Mouse (Mus musculus) hindbrain, embryonic 12.5 days (tissue): ENCODE measurements around the gene Chchd6. TPM values are rescaled to one million over a fixed set of nuclear protein-coding genes. Genes with fewer than 3 reads are reported as not detected.

Source experiments
- ATAC-seq: fragments of 200-750 bp; cut with Nextera tagmentation; 2 replicates; pipeline ENCODE4 v1.8.0; 2017; ENCODE audit warnings: moderate TSS enrichment; ENCODE audit not compliant: low FRiP score
- H3K27ac ChIP-seq: fragments of 300-500 bp; sonication (generic); 2 replicates; pipeline ENCODE4 v1.5.1; 2016; ENCODE audit warnings: mild to moderate bottlenecking
- H3K27me3 ChIP-seq: fragments of 300-500 bp; sonication (generic); 2 replicates; pipeline ENCODE4 v1.6.1; 2016; ENCODE audit warnings: mild to moderate bottlenecking
- H3K36me3 ChIP-seq: fragments of 300-500 bp; sonication (generic); 2 replicates; pipeline ENCODE4 v1.6.1; 2016; ENCODE audit warnings: mild to moderate bottlenecking
- H3K4me1 ChIP-seq: fragments of 300-500 bp; sonication (generic); 2 replicates; pipeline ENCODE4 v1.6.1; 2016
- H3K4me2 ChIP-seq: fragments of 300-500 bp; sonication (generic); replicated peaks from 2 replicates; pipeline ENCODE4 v1.6.1; 2016; ENCODE audit warnings: mild to moderate bottlenecking
- H3K4me3 ChIP-seq: fragments of 300-500 bp; sonication (generic); 2 replicates; pipeline ENCODE4 v1.5.1; 2016; ENCODE audit warnings: mild to moderate bottlenecking
- H3K9ac ChIP-seq: fragments of 300-500 bp; sonication (generic); 2 replicates; pipeline ENCODE4 v1.6.1; 2016; ENCODE audit warnings: mild to moderate bottlenecking, moderate library complexity
- H3K9me3 ChIP-seq: fragments of 300-500 bp; sonication (generic); replicated peaks from 2 replicates; pipeline ENCODE4 v1.6.1; 2016; ENCODE audit warnings: mild to moderate bottlenecking
- WGBS: fragments of 180-500 bp; shearing (Covaris S2); methylation state at CpG from one replicate; pipeline ENCODE4 v1.1.7; 2016; 5-methylcytosine and 5-hydroxymethylcytosine counted together
- polyA plus RNA-seq: library from polyadenylated mRNA; unstranded; fragments of >200 nt; fragmentation: Nextera tagmentation; extraction: Ambion mirVana; gene quantifications from 2 replicates; pipeline ENCODE4 v1.2.1, GENCODE M21; 2016

Chchd6 gene
- polyA plus RNA-seq, 1 experiment from 2014 or later = 82.4 TPM

DNA sequence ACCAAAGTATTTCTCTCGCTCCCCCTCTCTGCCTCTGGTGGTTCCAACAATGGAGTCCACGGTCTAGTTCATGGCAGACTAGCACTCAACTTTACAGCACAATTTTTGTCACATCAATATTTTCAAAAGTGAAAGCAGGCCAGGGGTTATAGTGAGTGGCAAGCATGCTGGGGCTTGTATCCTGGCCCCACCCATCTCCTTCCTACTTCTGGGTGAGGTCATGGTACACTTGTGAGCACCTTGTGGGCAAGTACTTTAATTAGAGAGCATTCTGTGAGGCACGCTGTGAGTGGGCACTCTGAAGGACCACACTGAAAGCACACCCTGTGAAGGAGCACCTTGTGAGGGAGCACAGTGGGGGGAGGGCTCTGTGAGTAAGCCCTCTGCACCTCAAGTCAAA, 172.8 kb downstream of the Chchd6 start:
- peaks cover 6% of the 10 kb centered on the region; the same call in 1 of the 2 replicates for H3K4me1 ChIP-seq
- no peaks in the 10 kb centered on the region for H3K36me3 ChIP-seq
- no peak overlapping the region for H3K4me2 ChIP-seq
- no peak overlapping the region for H3K9ac ChIP-seq
- no peak overlapping the region for H3K27ac ChIP-seq
- no peak for ATAC-seq
- 91% methylated on average over 3 of the region's 3 CpGs for WGBS
- no peaks in the 10 kb centered on the region for H3K9me3 ChIP-seq
- no peak overlapping the region for H3K4me3 ChIP-seq
- H3K27me3 ChIP-seq = no peaks in the 10 kb centered on the region

DNA sequence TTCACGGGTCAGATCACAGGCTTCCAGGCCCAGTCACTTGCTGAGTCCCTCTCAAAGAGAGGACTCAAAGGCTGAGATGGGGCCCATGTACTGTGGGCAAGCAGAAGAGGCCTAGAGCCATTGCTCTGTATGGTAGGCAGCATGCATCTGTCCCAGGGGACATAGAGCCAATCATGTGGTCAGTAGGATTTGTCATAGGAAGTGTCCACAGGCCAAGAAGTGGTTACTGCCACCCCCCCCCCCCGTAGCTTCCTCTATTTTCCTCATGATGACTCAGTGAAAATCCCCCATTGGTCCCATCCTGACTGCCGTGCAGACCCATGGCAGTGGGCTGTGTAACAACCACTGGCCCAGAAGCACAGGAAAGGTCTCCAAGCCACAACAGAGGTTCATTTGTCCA, 173.5 kb downstream of the Chchd6 start:
- Histone ChIP-seq H3K9me3 (no peaks in the 10 kb centered on the region), H3K4me2 (no peak overlapping the region), H3K9ac (no peak overlapping the region), H3K4me1 (peaks cover 6% of the 10 kb centered on the region; the same call in 1 of the 2 replicates), H3K36me3 (no peaks in the 10 kb centered on the region), H3K4me3 (no peak overlapping the region), H3K27ac (no peak overlapping the region), H3K27me3 (no peaks in the 10 kb centered on the region)
- ATAC-seq = no peak
- WGBS = 86% methylated on average over 3 of the region's 3 CpGs

DNA sequence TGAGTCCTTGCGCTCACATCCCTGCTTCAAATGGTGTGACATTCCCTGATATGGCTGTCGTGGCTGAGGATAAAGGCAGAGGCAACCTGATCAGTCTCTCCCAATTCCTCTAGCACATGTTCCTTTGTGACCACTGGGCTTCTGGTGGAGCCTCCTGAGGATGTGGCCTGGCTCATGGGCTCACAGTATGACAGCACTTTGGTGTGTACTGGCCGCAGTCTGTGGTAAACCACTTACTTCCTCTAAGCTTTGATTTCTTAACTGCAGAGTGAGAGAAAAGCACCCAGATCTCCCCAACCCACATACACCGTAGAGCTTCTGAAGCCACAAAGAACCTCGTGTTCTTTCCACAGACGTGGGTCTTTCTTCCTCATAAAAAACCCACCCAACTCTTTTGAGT, 173.9 kb downstream of the Chchd6 start:
- Histone ChIP-seq H3K9me3 (no peaks in the 10 kb centered on the region), H3K9ac (no peak overlapping the region), H3K27ac (no peak overlapping the region), H3K4me3 (no peak overlapping the region), H3K4me1 (peaks cover 6% of the 10 kb centered on the region; the same call in 1 of the 2 replicates), H3K4me2 (no peak overlapping the region), H3K27me3 (no peaks in the 10 kb centered on the region), H3K36me3 (no peaks in the 10 kb centered on the region)
- ATAC-seq = no peak
- WGBS = 84% methylated on average over 6 of the region's 6 CpGs

DNA sequence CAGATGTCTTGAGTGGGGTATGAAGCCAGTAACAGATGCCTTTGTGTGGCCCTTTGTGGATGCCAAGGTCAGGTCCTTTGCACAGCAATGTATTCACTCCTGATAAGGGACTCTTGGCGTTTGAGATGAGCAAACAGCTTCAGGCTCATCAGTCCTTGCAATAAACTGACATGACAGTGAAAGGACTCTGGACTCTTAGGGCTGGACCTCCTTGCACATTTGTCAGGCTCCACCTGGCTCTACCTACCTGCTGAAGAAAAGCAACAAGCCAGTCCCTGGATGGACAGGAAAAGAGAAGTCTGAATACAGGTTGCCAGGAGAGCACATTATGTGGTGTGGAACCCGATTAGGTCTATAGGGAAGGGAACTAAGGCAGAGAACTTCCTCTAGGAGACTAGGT, 174.7 kb downstream of the Chchd6 start:
- Histone ChIP-seq H3K36me3 (no peaks in the 10 kb centered on the region), H3K27ac (no peak overlapping the region), H3K4me1 (peaks cover 6% of the 10 kb centered on the region; the same call in 1 of the 2 replicates), H3K9ac (no peak overlapping the region), H3K4me3 (no peak overlapping the region), H3K9me3 (no peaks in the 10 kb centered on the region), H3K4me2 (no peak overlapping the region), H3K27me3 (no peaks in the 10 kb centered on the region)
- 74% methylated on average over 2 of the region's 2 CpGs for WGBS
- ATAC-seq = no peak

DNA sequence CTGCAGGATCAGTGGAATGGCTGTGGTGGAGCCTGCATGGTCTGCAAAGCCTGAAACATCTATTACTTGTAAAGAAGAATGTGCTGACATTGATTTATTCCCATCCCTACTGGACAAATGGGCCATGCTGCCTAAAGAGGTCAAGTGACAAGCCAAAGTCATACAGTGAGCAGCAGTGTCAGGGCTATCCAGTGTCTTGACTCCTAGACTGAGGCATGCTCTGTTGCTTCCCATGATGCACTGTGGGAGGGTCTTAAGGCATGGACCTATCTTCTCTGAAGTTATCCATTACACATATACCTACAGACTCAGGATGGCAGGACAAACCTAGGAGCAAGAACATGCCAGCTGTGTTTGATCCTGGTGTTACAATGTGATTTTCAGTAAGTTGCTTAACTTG, 175.3 kb downstream of the Chchd6 start:
- H3K27ac ChIP-seq = no peak overlapping the region
- no peaks in the 10 kb centered on the region for H3K27me3 ChIP-seq
- no peak for ATAC-seq
- H3K4me1 ChIP-seq = peaks cover 6% of the 10 kb centered on the region; the same call in 1 of the 2 replicates
- H3K4me3 ChIP-seq = no peak overlapping the region
- H3K9me3 ChIP-seq = no peaks in the 10 kb centered on the region
- H3K4me2 ChIP-seq = no peak overlapping the region
- no peak overlapping the region for H3K9ac ChIP-seq
- no peaks in the 10 kb centered on the region for H3K36me3 ChIP-seq

DNA sequence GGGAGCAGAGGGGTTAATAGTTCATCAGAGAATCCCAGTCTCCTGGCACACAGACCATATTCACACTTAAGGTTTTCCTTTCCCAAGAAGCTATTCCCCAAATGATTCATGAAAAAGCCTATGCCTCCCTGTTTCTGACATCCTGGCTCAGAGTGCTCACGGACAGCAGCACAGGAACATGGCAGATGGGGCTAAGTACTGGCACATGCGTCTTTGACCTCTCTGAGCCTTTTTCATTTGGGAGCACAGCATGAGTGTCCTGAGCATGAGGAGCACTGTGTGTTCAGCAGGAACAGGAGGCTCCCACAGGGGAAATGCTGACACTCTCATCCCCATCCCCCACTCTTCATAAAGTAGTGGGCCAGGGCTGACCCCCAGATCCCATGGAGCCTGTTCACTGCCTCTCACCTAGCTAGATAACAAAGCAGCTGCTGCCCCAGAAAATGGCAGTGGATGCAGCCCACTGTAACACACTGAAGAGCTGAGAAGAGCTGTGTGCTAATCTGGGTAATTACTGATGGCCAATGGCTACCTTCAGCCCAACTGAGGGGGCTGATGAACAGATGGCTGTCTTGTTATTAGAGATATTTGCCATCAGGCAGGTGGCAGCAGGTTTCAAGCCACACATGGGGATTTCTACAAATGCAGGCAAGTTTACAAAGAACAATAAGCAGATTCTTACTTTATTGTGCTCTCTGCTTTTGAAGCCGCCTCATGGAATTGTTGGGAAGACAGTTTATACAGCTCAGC, 176.2 kb downstream of the Chchd6 start:
- Histone ChIP-seq H3K4me1 (peaks cover 6% of the 10 kb centered on the region; the same call in 1 of the 2 replicates), H3K9me3 (no peaks in the 10 kb centered on the region), H3K27me3 (no peaks in the 10 kb centered on the region), H3K4me3 (no peak overlapping the region), H3K36me3 (no peaks in the 10 kb centered on the region), H3K4me2 (no peak overlapping the region), H3K9ac (no peak overlapping the region), H3K27ac (no peak overlapping the region)
- no peak for ATAC-seq
- 76% methylated on average over 3 of the region's 3 CpGs for WGBS

DNA sequence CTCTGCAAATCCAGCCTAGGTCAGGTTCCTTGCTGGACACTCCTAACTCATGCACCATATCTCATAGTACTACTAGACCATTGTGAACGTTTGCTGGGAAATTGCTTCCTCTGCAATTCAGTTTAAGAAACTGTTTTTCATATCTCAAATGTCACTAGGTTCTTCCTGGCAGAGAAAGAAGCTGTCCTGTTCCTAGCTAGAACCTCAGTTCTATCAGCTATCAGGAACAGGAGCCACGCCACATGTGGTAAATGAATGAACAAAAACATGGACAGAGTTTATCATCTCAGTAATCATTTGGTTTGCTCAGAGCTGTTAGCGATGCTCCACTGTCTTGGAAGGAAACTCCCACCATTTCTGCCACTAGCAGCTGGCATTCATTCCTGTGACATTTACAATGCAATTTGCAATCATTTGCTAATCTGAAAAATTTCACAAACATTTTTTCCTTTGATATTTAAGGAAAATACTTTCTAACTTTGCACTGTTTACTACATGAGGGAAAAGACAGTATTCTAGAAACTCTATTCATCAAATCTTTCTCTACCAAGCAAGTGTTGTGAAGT, 179.3 kb downstream of the Chchd6 start:
- no peaks in the 10 kb centered on the region for H3K36me3 ChIP-seq
- no peak overlapping the region for H3K27ac ChIP-seq
- no peaks in the 10 kb centered on the region for H3K9me3 ChIP-seq
- H3K4me3 ChIP-seq = no peak overlapping the region
- H3K4me2 ChIP-seq = no peak overlapping the region
- no peak for ATAC-seq
- no peak overlapping the region for H3K9ac ChIP-seq
- no peaks in the 10 kb centered on the region for H3K27me3 ChIP-seq
- H3K4me1 ChIP-seq = peaks cover 6% of the 10 kb centered on the region; the same call in 1 of the 2 replicates
- WGBS = 83% methylated on average over 3 of the region's 3 CpGs

DNA sequence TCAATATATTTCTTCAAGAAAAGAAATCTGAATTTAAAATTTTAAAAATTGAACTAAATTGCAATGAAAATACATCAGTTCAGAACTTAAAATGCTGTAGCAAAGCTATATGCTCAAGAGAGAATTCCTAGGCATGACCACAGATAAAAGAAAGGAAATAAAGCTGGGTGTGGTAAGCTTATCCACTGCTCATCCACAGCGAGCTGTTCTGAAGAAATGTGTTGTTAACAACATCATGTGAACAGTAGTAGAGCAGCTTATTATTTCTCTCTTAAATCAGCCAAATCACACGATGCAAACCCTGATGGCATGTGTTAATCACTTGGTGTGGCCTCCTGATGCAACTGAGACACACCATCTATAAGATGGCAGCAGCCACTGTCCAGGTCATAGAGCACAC, 180.4 kb downstream of the Chchd6 start:
- no peak overlapping the region for H3K9ac ChIP-seq
- no peak overlapping the region for H3K4me2 ChIP-seq
- H3K4me3 ChIP-seq = no peak overlapping the region
- 83% methylated on average over 2 of the region's 2 CpGs for WGBS
- no peaks in the 10 kb centered on the region for H3K36me3 ChIP-seq
- H3K27ac ChIP-seq = no peak overlapping the region
- ATAC-seq = no peak
- peaks cover 6% of the 10 kb centered on the region; the same call in 1 of the 2 replicates for H3K4me1 ChIP-seq
- H3K27me3 ChIP-seq = no peaks in the 10 kb centered on the region
- no peaks in the 10 kb centered on the region for H3K9me3 ChIP-seq

DNA sequence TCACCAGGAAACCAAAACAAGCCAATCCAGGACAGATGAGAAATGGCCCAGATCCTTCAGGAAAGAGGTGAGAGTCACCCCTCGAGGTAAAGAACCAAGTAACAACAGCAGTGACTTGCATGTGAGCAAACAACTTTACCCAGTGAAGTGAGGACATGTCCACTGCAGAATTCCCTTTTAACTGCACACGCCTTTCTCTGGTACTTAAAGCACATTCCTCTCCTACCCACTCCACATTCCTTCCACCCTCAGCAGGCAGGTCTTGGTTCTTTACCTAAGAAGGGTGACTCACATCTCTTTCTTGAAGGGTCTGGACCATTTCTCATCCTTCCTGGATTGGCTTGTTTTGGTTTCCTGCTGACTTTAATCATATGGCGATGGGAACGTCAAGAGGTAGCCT, 181.3 kb downstream of the Chchd6 start:
- H3K36me3 ChIP-seq = no peaks in the 10 kb centered on the region
- H3K9ac ChIP-seq = no peak overlapping the region
- no peak for ATAC-seq
- H3K4me2 ChIP-seq = no peak overlapping the region
- peaks cover 2% of the 10 kb centered on the region; the same call in 1 of the 2 replicates for H3K4me1 ChIP-seq
- no peaks in the 10 kb centered on the region for H3K9me3 ChIP-seq
- no peak overlapping the region for H3K4me3 ChIP-seq
- 83% methylated on average over 4 of the region's 4 CpGs for WGBS
- H3K27me3 ChIP-seq = no peaks in the 10 kb centered on the region
- H3K27ac ChIP-seq = no peak overlapping the region

DNA sequence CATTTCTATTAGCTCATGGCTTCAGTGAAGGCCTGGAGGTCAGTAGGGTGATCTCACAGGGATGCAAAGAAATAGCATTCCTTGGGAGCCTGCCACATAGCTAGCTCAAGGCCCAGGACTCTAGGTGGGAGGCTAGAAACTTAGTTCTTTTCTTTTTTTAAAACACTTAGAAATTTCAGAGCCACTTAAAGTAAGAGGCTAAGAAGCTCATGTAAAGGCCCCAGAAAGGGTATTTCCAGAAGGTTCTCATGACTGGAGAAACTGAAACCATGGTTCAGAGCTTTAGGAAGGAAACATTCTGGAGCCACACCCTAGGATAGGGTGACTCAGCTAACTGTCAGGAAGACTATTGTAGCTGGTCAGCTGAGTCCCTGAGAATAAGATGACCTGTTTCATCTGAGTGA, 182.0 kb downstream of the Chchd6 start:
- Histone ChIP-seq H3K4me2 (no peak overlapping the region), H3K36me3 (no peaks in the 10 kb centered on the region), H3K4me3 (no peak overlapping the region), H3K9me3 (no peaks in the 10 kb centered on the region), H3K27ac (no peak overlapping the region), H3K9ac (no peak overlapping the region), H3K27me3 (no peaks in the 10 kb centered on the region), H3K4me1 (no peaks in the 10 kb centered on the region)
- ATAC-seq = no peak

DNA sequence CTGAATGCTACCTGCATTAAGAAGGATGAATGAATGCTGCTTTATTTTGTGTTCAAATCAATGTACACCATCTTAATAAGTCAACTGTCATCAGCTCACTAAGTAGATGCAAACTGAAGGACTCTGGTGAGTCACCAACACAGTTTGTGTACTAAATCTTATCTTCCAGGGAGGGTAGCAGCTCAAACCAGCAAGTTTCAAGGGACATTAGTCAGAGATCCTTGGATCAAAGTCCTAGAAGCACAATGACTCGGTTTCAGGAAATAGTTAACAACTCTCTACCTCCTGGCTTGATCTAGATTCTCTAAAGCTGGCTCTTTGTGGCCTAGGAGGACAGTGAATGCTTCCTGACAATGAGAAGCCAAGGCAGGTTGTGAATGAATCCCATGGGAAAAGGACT, 182.9 kb downstream of the Chchd6 start:
- Histone ChIP-seq H3K9ac (no peak overlapping the region), H3K27ac (no peak overlapping the region), H3K4me3 (no peak overlapping the region), H3K27me3 (no peaks in the 10 kb centered on the region), H3K9me3 (no peaks in the 10 kb centered on the region), H3K36me3 (no peaks in the 10 kb centered on the region), H3K4me1 (no peaks in the 10 kb centered on the region), H3K4me2 (no peak overlapping the region)
- 73% methylated on average over 1 of the region's 1 CpGs for WGBS
- no peak for ATAC-seq

DNA sequence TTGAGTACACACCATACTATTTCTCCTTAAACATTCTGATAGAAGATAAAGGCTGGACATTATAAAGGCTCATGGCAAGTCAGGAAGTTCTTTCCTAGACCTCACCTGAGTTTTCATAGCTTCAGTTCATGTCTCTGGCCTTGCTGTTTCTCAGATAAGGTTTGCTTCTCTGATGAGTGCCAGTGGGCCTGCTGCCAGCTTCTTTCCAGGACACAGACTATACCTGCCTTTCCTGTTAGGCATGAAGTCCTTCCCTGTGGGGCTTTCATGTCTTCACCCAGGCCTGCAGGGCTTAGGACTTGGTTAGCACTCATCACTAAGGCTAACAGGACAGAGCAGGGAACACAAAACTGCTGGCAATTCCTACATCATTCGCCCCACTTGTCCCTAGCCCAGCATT, 186.4 kb downstream of the Chchd6 start:
- H3K36me3 ChIP-seq = no peaks in the 10 kb centered on the region
- H3K4me2 ChIP-seq = no peak overlapping the region
- H3K27me3 ChIP-seq = no peaks in the 10 kb centered on the region
- no peaks in the 10 kb centered on the region for H3K4me1 ChIP-seq
- H3K9ac ChIP-seq = no peak overlapping the region
- no peak overlapping the region for H3K4me3 ChIP-seq
- H3K9me3 ChIP-seq = no peaks in the 10 kb centered on the region
- WGBS = 95% methylated on average over 1 of the region's 1 CpGs
- no peak overlapping the region for H3K27ac ChIP-seq
- no peak for ATAC-seq

DNA sequence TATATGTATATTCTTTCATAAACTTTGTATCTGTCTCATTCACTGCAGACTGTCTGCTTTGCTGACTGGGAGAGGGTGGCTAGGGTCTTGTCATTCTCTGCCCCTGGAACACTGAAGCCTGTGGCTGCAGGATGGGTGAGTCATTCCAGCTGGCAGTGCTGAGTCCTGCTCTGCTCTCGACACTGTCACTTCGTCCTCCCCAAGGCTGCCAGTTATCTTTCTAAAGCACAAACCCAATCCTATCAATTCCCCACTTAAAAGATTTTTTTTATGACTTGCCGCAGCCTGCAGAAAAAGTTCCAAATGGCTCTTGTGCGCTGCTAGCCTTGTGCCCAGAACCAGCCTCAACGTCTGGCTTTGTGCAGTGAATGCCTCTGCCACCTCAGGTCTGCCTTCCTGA, 187.2 kb downstream of the Chchd6 start:
- Histone ChIP-seq H3K27ac (no peak overlapping the region), H3K36me3 (no peaks in the 10 kb centered on the region), H3K9me3 (no peaks in the 10 kb centered on the region), H3K9ac (no peak overlapping the region), H3K27me3 (no peaks in the 10 kb centered on the region), H3K4me2 (no peak overlapping the region), H3K4me1 (no peaks in the 10 kb centered on the region), H3K4me3 (no peak overlapping the region)
- ATAC-seq = no peak
- WGBS = 88% methylated on average over 5 of the region's 5 CpGs
